20 mouse cellular contexts compared by ENCODE assay signal in the genomic region with DNA sequence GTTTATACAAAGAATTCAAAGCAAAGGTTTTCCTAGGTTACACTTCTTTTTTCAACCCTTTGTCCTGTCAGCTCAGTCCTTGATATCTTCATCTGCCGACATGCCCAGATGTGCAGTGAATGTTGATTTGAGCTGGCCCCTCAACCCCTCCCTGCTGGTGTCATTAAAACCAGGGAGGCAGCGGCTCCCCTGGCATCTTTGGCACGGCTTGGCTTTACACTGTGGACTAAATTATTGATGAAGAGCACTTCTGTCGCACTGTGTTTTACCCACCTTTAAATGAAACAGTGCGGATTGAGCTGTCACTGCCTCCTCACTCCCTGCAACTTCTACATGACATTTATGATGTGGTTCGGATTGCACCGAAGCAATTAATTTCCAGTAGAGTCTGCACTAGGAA.
A peak's percentile ranks its signal among the peaks of the same experiment; 100 is the strongest.
DNase-seq lines count a peak whose midpoint lies in the region; ATAC-seq and TF ChIP-seq lines count a peak whose summit lies in the region.
"Had no signal": no experiment of that assay in that cellular context is flagged by ENCODE, and none has a peak within 500 bp of the region (broad histone marks: within the 10 kb centered on the region; RNA-seq: fewer than 3 reads in every experiment).

No protein-coding gene starts in this region.

- H3K9ac ChIP-seq in hindbrain, embryonic 16.5 days (ENCODE audit: low read depth, low read length) = no peak overlapping the region
- no peak overlapping the region for H3K9ac ChIP-seq in neural tube, embryonic 13.5 days
- H3K9ac ChIP-seq: limb, embryonic 13.5 days; liver, embryonic 14.5 days; stomach, embryonic 15.5 days had no signal

- H3K36me3 ChIP-seq in hindbrain, embryonic 16.5 days (ENCODE audit: control insufficient read depth, insufficient read depth, low read length) = no peaks in the 10 kb centered on the region
- H3K36me3 ChIP-seq in neural tube, embryonic 13.5 days = no peaks in the 10 kb centered on the region
- H3K36me3 ChIP-seq: limb, embryonic 13.5 days; stomach, embryonic 15.5 days had no signal

- TF ChIP-seq CTCF in brain, embryonic 14.5 days (IDR thresholded peaks at IDR 0.05; ENCODE audit: borderline replicate concordance, extremely low read depth, insufficient read depth, insufficient read length) = no peak

- no peak overlapping the region for H3K4me3 ChIP-seq in hindbrain, embryonic 16.5 days (ENCODE audit: low read length)
- no peak overlapping the region for H3K4me3 ChIP-seq in neural tube, embryonic 13.5 days
- H3K4me3 ChIP-seq: limb, embryonic 13.5 days; stomach, embryonic 15.5 days had no signal

- H3K27me3 ChIP-seq in hindbrain, embryonic 16.5 days (replicated peaks; ENCODE audit: control insufficient read depth, insufficient read depth, low read length) = no peaks in the 10 kb centered on the region
- no peaks in the 10 kb centered on the region for H3K27me3 ChIP-seq in neural tube, embryonic 13.5 days
- H3K27me3 ChIP-seq: limb, embryonic 13.5 days; stomach, embryonic 15.5 days had no signal

- peak; percentile 4 for DNase-seq in embryo, embryonic 10.5 days (ENCODE audit: low spot score)
- no peak for DNase-seq in embryo, embryonic 9.5 days (ENCODE audit: extremely low spot score)
- peak; percentile 79 for DNase-seq in brain, embryonic 14.5 days (ENCODE audit: low read depth)
- DNase-seq in cerebellum, postnatal 10 days = no peak
- DNase-seq in heart, adult 8-10 months (ENCODE audit: low spot score) = no peak
- no peak for DNase-seq in thymus, postnatal 25 days
- DNase-seq: adrenal gland, adult 2 months; cerebellum, adult 11-12 months; heart, adult 11 months; heart, postnatal 4 days; kidney, postnatal 10 days; layer of hippocampus, adult 9-11 months; spleen, adult 18-20 months; thymus, adult 2 months had no signal

- ATAC-seq in hindbrain, embryonic 16.5 days = peak; percentile 77
- ATAC-seq in neural tube, embryonic 13.5 days (ENCODE audit: low read depth) = peak; percentile 85
- ATAC-seq: intestine, postnatal 0 days had no signal

- no peak overlapping the region for H3K27ac ChIP-seq in hindbrain, embryonic 16.5 days (ENCODE audit: low read depth, low read length)
- H3K27ac ChIP-seq in neural tube, embryonic 13.5 days (replicated peaks) = peak overlapping the region; percentile 67
- H3K27ac ChIP-seq: limb, embryonic 13.5 days; liver, embryonic 14.5 days; stomach, embryonic 15.5 days had no signal

- no peak for TF ChIP-seq POLR2A in brain, embryonic 14.5 days (IDR thresholded peaks at IDR 0.05; ENCODE audit: borderline replicate concordance, extremely low read depth, insufficient read depth, insufficient read length, poor library complexity, severe bottlenecking)

- WGBS in hindbrain, embryonic 16.5 days = 20% methylated on average over 7 of the region's 7 CpGs
- 29% methylated on average over 7 of the region's 7 CpGs for WGBS in neural tube, embryonic 13.5 days

- H3K4me2 ChIP-seq in hindbrain, embryonic 16.5 days (ENCODE audit: low read length) = peak overlapping the region; percentile 34
- peak overlapping the region; percentile 26 for H3K4me2 ChIP-seq in neural tube, embryonic 13.5 days
- H3K4me2 ChIP-seq: limb, embryonic 13.5 days; stomach, embryonic 15.5 days had no signal

- no peaks in the 10 kb centered on the region for H3K9me3 ChIP-seq in hindbrain, embryonic 16.5 days (ENCODE audit: control insufficient read depth, low read length)
- H3K9me3 ChIP-seq in neural tube, embryonic 13.5 days = no peaks in the 10 kb centered on the region
- H3K9me3 ChIP-seq: limb, embryonic 13.5 days; stomach, embryonic 15.5 days had no signal

- no peaks in the 10 kb centered on the region for H3K4me1 ChIP-seq in hindbrain, embryonic 16.5 days (ENCODE audit: control insufficient read depth, insufficient read depth, low read depth, low read length)
- peaks cover 5% of the 10 kb centered on the region; the same call in 1 of the 2 replicates for H3K4me1 ChIP-seq in neural tube, embryonic 13.5 days (replicated peaks)
- H3K4me1 ChIP-seq: limb, embryonic 13.5 days; stomach, embryonic 15.5 days had no signal

Comparison
In these comparisons a context has a peak if more than half of its experiments do, and no peak if none do; other contexts are left out.
1. DNase-seq: peak in embryo, embryonic 10.5 days (single experiment) and brain, embryonic 14.5 days (single experiment); none in embryo, embryonic 9.5 days (single experiment), cerebellum, postnatal 10 days (0 of 2), heart, adult 8-10 months (single experiment) and thymus, postnatal 25 days (single experiment).